Mouse (Mus musculus): Measurements from ENCODE around the gene 1700001J03Rik.
"Not testable (repeated sequence)": the region's sequence is repeated elsewhere in the genome, so short reads cannot be mapped to it uniquely, and the experiment has no call there.

The 1700001J03Rik gene

DNA sequence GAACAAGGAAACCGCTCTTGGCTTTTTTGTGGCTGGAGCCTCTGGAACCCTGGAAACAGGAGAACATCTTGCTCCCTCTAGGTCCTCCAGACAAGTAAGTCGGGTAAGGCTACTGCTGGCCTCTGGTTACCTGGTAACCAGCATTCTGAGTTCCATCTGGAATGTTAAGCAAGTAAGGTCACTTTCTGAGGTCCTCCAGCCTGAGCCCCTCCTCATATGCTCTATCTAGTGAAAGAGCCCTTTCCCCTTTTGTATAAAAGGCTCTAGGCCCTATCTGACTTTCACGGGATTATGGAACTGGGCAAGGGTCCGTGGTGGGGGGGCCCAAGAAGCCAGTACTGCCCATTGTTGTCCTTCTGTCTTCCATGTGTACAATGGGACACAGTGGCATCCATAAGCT is at the start of gene 1700001J03Rik:
Gene 1700001J03Rik (minus strand): TSS at position 101 of the 400 bp plus-strand sequence.
- DNase-seq (ENCODE audit: low read depth, low spot score) = not testable (repeated sequence)

- no peak for DNase-seq (ENCODE audit: low read depth, low spot score)
These were observed 49.2 kb upstream of the 1700001J03Rik start for GRCm38 (mm10) chr5:146234336-146234735.

- DNase-seq (ENCODE audit: low read depth, low spot score) = no peak
These were observed 47.7 kb upstream of the 1700001J03Rik start for GRCm38 (mm10) chr5:146232816-146233215.

- DNase-seq (ENCODE audit: low read depth, low spot score) = no peak
These were observed 47.1 kb upstream of the 1700001J03Rik start for GRCm38 (mm10) chr5:146232056-146232675.

GRCm38 (mm10) chr5:146231655-146231996 is 46.5 kb upstream of the 1700001J03Rik start:
- DNase-seq (ENCODE audit: low read depth, low spot score) = no peak

DNA sequence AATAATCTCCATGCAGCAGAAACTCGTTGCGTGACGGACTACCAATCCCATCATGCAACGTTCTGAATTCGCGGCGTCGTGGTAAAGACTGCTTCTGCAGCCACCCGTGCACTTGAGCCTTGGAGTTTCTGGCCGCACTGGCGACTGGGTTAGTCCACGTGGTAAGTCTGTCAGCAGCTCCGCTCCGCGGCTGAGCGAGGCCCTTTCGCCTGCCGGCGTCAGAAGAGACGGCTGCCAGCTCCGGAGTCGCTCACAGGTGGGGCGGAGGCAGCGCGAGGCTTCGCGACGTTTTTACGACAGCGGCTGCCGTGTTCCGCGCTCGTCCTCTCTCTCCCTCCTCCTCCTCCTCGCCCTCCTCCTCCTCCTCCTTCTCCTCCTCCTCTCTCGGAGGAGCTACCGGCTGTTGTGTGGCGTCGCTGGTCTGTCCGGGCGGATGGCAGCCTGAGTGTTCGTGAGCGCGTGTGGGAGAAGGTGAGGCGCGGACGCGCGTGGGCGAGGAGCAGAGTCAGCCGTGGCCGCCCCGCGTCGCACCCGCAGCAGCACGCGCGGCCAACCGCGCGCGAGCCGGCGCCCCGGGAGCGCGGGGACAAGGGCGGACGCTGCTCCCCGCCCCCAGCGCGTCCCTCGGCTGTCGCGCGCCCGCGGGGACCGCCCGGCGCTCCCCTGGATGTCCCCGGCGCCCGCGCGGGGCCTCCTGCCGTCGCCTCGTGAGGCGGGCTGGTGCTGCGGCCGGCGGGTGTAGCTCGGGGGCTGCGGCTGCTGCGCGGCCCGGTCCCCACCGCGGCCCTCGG is 46.0 kb upstream of the 1700001J03Rik start, which contains the start of gene Cdk8:
Gene Cdk8 (plus strand): TSS at position 367 of the 791 bp plus-strand sequence.
- DNase-seq (ENCODE audit: low read depth, low spot score) = peak; percentile 73

DNA sequence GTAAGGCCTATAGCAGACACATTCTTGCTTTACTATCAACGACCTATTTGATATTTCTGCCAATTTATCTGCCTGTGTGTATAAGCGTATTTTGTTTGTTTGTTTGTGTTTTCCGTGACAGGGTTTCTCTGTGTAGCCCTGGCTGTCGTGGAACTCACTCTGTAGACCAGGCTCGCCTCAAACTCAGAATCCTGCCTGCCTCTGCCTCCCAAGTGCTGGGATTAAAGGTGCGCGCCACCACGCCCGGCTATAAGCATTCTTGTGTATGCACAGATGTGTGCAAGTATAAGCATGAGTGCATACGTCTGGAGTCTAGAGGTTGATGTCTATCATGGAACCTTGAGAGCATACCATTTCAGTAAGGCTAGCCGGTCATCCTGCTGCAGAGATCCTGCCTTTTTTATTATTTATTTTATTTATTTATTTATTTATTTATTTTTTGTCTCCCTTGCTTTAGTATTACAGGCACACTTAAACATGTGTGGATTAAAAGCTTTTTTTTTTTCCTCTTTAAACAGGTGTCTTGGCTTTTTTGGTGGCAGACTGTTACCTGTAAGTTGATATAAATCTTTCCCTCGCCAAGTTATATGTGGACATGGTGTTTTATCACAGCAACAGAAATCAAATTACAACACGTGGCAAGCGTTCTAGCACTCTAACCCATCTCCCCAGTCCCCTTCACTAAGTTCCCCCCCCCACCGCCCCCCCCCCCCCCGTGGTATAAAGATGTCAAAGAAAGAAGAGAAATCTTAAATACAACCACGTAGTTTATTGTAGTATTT is 45.0 kb upstream of the 1700001J03Rik start:
- no peak for DNase-seq (ENCODE audit: low read depth, low spot score)

- DNase-seq (ENCODE audit: low read depth, low spot score) = no peak
These were observed 42.4 kb upstream of the 1700001J03Rik start for GRCm38 (mm10) chr5:146227496-146227895.

DNA sequence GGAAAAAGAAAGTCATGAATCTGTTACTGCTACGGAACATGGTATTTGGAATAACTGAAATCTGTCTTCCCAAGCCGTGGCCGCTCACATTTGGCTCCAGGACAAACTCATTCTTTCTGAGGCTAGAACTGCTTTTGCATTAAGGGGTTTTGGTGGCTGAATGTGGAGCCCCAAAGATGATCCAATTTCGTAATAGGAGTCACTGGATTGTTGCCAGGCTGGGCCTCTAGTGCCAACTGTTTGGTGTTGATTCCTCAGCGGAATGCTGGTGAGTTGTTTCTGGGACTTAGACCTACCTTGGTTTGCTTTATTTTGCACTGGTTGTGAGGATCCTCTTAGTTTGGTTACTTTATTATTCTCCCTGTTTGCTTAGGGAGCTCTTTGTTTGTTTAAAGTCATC is 38.7 kb upstream of the 1700001J03Rik start:
- DNase-seq (ENCODE audit: low read depth, low spot score) = no peak

DNA sequence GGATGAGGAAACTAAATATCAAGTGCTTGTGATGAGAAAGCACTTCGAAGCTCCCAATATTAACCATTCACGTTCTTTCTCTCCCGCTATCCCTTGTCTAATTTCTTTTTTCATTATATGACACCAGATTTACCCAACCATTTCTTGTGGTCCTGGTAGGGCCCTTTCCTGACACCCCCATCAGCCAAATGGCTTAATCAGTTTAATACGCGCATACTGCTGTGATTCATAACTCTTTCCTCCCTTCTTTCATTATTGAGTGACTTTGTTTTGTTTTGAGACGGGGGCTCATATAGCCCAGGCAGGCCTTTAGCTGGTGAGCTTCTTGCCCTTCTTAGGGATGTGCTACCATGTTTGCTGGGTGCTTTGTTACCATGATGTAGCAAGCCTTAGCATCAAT is 36.6 kb upstream of the 1700001J03Rik start:
- DNase-seq (ENCODE audit: low read depth, low spot score) = no peak

DNA sequence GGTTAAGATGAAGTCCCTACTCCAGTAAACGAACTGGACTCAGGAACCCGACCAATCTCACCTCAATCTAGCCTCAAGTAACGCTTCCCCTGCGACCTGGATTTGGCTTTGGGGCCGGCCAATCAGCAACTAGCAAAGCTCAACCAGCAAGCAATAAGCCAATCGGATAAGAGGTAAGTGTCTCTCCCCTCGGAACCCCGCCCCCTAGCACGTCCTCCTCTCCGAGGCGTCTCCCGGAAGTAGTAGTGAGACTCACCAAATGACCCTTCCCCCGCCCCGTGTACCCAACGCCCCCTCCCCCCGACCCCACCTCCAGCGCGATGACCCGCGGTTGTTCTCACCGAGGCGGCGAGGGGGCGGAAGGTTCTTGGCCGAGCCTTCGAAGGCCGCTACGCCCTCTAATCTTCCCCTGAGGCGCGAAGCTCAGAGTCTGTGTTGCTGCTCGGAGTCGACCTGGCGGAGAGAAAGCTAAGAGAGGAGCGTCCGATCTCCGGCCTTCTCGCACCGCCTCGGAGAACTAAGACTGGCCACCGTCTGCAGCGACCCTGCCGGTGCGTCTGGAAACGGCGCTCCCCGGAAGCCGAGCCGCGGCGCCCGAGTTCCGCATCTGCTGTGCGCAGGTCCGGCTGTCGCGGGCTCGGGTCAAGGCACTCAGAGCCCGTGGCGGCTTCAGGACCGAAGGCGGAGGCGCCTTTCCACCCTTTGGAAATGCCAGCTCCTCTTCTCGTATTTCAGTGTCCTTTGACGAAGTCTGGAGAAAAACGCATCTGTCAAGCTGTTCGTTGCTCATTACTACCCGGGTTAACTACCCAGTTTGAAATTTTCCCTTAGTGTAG is 36.0 kb upstream of the 1700001J03Rik start, which contains the start of gene Rnf6:
Gene Rnf6 (minus strand): TSS at position 677 of the 836 bp plus-strand sequence.
- DNase-seq (ENCODE audit: low read depth, low spot score) = peak; percentile 86

GRCm38 (mm10) chr5:146220501-146220878 is 35.4 kb upstream of the 1700001J03Rik start:
- DNase-seq (ENCODE audit: low read depth, low spot score) = no peak

DNA sequence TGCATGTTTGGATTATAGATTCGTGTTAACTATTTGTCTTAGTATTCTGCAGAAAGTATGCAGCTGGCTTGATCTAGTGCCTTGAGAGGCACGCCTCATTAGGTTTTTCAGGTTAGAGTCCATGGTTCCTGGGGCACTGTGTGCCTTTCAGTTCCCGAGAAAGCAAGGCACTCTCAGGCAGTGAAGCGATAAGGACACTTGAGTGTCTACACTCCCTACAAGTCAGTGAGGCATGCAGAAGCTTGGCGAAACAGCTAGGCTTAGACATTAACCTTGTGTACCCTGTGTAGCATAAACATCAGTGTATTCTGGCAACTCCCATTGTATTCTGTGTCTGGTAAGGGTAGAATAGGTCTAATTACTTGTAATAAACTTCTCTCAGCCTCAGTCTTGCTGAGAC is 20.4 kb upstream of the 1700001J03Rik start:
- DNase-seq (ENCODE audit: low read depth, low spot score) = no peak

GRCm38 (mm10) chr5:146203921-146204320 is 18.8 kb upstream of the 1700001J03Rik start:
- no peak for DNase-seq (ENCODE audit: low read depth, low spot score)

DNA sequence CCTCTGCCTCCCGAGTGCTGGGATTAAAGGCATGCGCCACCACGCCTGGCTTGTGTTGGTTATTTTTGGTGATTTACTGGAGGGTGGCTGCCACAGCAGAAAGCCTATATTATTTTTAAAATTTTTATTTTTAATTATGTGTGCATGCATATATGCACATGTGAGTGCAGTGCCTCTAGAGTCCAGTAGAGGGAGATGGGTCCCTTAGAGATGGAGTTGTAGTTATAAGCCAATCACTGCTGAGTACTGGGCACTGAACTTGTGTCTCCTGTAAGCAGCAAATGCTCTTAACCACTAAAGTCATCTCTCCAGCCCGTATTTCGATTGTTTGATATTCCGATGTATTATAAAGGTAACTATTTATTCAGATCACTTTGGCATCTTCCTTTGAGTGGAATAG is 15.5 kb upstream of the 1700001J03Rik start:
- no peak for DNase-seq (ENCODE audit: low read depth, low spot score)

DNA sequence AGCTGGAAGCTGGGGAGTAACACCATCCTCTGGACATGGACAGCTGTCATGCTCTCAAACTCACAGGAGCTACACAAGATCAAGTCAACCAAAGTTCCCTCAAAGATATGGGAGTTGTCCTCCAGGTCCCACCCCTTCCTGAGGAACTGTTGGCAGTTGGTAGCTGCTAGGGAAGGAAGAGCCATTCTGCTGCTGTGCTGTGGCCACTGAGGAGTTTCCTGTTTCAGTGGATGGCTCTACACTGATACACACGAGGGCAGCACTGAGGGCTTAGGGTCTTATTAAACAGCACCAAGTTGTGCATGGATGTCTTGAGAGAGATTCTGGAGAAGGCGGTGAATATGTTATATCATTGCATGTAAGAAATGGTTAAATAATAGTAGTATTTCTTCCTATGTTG is 14.4 kb upstream of the 1700001J03Rik start:
- no peak for DNase-seq (ENCODE audit: low read depth, low spot score)

GRCm38 (mm10) chr5:146199073-146199472 is 14.0 kb upstream of the 1700001J03Rik start:
- no peak for DNase-seq (ENCODE audit: low read depth, low spot score)

- no peak for DNase-seq (ENCODE audit: low read depth, low spot score)
These were observed 8.3 kb upstream of the 1700001J03Rik start for GRCm38 (mm10) chr5:146193360-146193759.

- no peak for DNase-seq (ENCODE audit: low read depth, low spot score)
These were observed 5.6 kb upstream of the 1700001J03Rik start for GRCm38 (mm10) chr5:146190501-146191269.

DNA sequence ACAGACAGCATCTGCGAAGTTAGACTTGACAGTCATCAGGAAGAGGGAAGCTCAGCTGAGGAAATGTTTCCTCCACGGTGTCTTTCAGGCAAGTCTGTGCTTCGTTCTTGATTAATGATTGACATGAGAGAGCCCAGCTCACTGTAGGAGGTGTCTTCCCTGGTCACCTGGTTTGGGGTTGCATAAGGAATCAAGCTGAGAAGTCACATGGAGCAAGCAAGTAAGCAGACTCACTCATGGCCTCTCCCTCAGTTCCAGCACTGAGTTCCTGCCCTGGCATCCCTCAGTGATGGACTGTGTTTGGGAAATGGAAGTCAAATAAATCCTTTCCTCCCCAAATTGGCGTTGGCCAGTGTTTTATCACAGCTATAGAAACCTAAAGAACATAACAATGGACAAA is 5.0 kb upstream of the 1700001J03Rik start:
- DNase-seq (ENCODE audit: low read depth, low spot score) = no peak

GRCm38 (mm10) chr5:146188712-146189111 is 3.6 kb upstream of the 1700001J03Rik start:
- DNase-seq (ENCODE audit: low read depth, low spot score) = no peak

All from WW6 (cell line).